Mouse (Mus musculus) liver, adult 2 months (tissue): Measurements from ENCODE around the gene Lzts2.

Source experiments
- CTCF ChIP-seq: fragments of 200-500 bp; IDR thresholded peaks from 2 replicates; pipeline ENCODE4 v1.5.1; 2011; ENCODE audit warnings: low read depth, low read length, control low read depth
- POLR2A ChIP-seq: fragments of 200-500 bp; IDR thresholded peaks from 2 replicates; pipeline ENCODE4 v1.6.1; 2011; ENCODE audit warnings: low read length, control low read depth; ENCODE audit not compliant: insufficient read depth; ENCODE audit errors: extremely low read depth

- no peak for TF ChIP-seq POLR2A
- TF ChIP-seq CTCF = no peak
Measured at GRCm38 (mm10) chr19:45018351-45018831, 4.2 kb downstream of the Lzts2 start.
